Mouse (Mus musculus): Measurements from ENCODE around the gene Cmtm3. TPM values are rescaled to one million over a fixed set of nuclear protein-coding genes. Genes with fewer than 3 reads are reported as not detected.

Cmtm3 gene
- 122 and 128 TPM in 2 replicates for polyA plus RNA-seq (2015; fragmentation: Nextera tagmentation; extraction: Ambion mirVana)

DNA sequence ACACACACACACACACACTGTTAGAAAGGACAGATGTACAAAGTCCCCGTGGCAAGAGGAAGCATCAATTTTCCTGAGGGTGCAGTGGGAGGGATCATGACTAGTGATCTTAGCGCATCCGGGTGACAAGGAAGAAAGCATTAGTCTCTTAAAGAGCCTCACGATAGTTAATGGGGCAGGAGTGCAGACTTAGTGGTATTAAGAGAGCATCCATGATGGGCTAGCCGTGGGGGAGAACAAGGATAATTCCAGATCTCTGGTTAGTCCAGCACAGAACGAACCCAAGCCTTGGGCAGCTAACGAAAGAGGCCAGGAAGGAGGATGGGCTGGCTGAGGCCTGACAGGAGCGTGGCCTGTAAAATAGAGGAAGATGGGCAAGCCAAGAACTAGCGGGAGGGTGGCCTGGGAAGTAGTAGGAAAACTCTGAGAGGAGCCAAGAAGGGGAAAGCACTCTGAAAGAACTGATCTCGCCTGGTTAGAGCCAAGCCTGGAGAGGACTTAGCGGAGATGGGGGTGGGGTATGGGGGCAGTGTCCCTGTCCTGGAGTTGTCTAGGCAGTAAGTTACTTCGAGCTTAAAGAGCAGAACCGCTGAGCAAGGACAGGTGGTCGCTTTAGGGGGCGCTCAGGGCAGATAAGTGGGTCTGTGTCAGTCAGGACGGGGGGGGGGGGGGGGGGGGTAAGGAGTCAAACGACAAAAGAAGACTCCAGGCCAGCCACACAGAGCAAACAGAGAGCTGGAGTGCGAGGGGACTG is at the start of gene Cmtm3:
TSS of gene Cmtm3 (plus strand) at position 182 of the 754 bp plus-strand sequence.

DNA sequence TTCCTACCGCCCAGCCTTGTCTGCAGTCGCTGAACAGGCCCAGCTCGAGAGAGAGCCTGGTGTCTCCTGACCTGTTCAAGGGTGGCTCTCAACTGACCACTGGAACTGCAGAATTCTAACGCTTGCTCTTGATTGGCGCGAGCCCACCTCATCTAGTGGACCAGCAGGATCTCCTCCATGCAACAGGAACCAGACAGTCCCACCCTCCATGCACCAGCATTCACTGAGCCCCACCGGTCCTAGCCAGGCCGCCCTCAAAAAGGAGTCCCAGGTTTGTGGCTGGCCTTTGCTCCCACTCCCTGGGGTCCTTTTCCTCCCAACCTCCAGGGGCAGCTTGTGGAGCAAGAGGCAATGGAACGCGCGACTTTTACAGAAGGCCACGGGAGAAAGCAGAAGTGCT is 46.1 kb upstream of the Cmtm3 start, which contains the start of gene Cmtm2a:
TSS of gene Cmtm2a (minus strand) at position 101 of the 400 bp plus-strand sequence.

GRCm38 (mm10) chr8:104309441-104310155 is 29.6 kb upstream of the Cmtm3 start, which contains the start of the genes Gm45711 and Cmtm1:
Gene Gm45711 (minus strand): TSS chr8:104310081.
Gene Cmtm1 (minus strand): TSS chr8:104310145.

DNA sequence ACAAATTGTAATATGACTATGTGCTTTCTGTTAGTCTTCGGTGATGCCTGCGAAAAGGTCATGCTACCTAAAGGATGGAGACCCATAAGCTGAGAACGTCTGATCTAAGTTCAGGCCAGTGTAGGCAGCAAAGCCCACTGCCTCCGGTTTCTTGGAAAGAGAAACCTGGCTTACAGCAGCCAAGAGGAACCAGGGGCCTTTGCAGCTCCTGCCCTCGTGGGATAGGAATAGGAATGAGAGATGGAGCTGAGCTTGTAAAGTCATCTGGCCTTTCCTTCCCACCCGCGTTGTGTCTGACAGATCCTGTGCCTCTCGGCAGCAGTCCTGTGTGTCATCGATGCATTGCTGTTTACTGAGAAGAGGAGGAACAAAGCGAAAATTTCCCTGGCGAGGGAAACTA is 17.9 kb upstream of the Cmtm3 start, which contains the start of gene Gm11020:
TSS of gene Gm11020 (plus strand) at position 301 of the 400 bp plus-strand sequence.

GRCm38 (mm10) chr8:104321930-104322329 is 17.3 kb upstream of the Cmtm3 start, which contains the start of gene Cmtm2b:
Gene Cmtm2b (plus strand): TSS chr8:104322230.

DNA sequence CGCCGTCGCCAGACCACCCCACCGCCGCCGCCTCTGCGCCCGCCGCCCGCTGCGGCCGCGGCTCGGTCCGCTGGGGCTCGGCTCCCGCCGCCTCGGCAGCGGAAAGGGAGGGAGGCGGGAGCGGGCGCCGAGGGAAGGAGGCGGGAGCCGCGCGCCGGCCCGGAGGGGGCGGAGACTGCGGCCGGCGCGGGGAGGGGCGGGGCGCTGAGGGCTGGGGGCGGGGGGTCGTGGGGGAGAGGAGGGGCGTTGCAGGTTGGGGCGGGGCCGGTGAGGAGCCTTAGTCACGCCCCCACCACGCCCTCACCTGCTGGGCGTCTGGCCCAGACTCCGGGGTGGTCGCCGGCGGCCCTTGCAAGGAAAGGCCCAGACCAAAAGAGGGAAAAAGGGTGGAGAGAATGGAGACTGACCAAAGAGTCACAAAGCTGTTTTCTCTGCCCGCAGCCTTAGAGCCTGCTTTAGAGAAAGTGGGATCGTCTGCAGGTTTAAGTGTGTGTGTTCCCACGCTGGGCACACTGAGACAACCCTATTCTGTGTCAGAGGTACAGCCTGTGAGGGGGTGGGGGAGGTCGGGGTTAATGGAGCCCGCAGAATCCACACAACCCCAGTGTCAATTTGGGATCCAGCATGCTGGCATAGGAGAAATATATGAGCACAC is 56.6 kb downstream of the Cmtm3 start, which contains the start of gene Cmtm4:
TSS of gene Cmtm4 (minus strand) at position 105 of the 655 bp plus-strand sequence.

Other genes starting within 250 kb of the Cmtm3 start
- 28.3 and 33.5 TPM in 2 replicates for gene Cdh5, start 237.8 kb upstream of the Cmtm3 start, polyA plus RNA-seq (2015; fragmentation: Nextera tagmentation; extraction: Ambion mirVana)
- 1.9 and 8.6 TPM in 2 replicates for gene Bean1, start 169.0 kb upstream of the Cmtm3 start, polyA plus RNA-seq (2015; fragmentation: Nextera tagmentation; extraction: Ambion mirVana)
- 31.1 and 60.1 TPM in 2 replicates for gene Tk2, start 90.9 kb upstream of the Cmtm3 start, polyA plus RNA-seq (2015; fragmentation: Nextera tagmentation; extraction: Ambion mirVana)
- 125 and 176 TPM in 2 replicates for gene Cklf, start 88.5 kb upstream of the Cmtm3 start, polyA plus RNA-seq (2015; fragmentation: Nextera tagmentation; extraction: Ambion mirVana)
- gene Cmtm2a, start 46.2 kb upstream of the Cmtm3 start, polyA plus RNA-seq (2015; fragmentation: Nextera tagmentation; extraction: Ambion mirVana) = 0.54 and 0.87 TPM in 2 replicates
- 0.13 and 0.30 TPM in 2 replicates for gene Gm45711, start 29.3 kb upstream of the Cmtm3 start, polyA plus RNA-seq (2015; fragmentation: Nextera tagmentation; extraction: Ambion mirVana)
- 0.43 and 0.47 TPM in 2 replicates for gene Cmtm1, start 29.3 kb upstream of the Cmtm3 start, polyA plus RNA-seq (2015; fragmentation: Nextera tagmentation; extraction: Ambion mirVana)
- not detected in 2 replicates for gene Gm11020, start 17.8 kb upstream of the Cmtm3 start, polyA plus RNA-seq (2015; fragmentation: Nextera tagmentation; extraction: Ambion mirVana)
- 0.33 TPM in 1 of 2 replicates, not detected in the other for gene Cmtm2b, start 17.2 kb upstream of the Cmtm3 start, polyA plus RNA-seq (2015; fragmentation: Nextera tagmentation; extraction: Ambion mirVana)
- gene Cmtm4, start 56.4 kb downstream of the Cmtm3 start, polyA plus RNA-seq (2015; fragmentation: Nextera tagmentation; extraction: Ambion mirVana) = 1.3 and 1.8 TPM in 2 replicates
- 32.6 and 39.1 TPM in 2 replicates for gene Dync1li2, start 103.6 kb downstream of the Cmtm3 start, polyA plus RNA-seq (2015; fragmentation: Nextera tagmentation; extraction: Ambion mirVana)
- 0.08 and 0.16 TPM in 2 replicates for gene Terb1, start 170.5 kb downstream of the Cmtm3 start, polyA plus RNA-seq (2015; fragmentation: Nextera tagmentation; extraction: Ambion mirVana)
- gene Nae1, start 195.2 kb downstream of the Cmtm3 start, polyA plus RNA-seq (2015; fragmentation: Nextera tagmentation; extraction: Ambion mirVana) = 94.0 and 97.2 TPM in 2 replicates
- gene Car7, start 195.3 kb downstream of the Cmtm3 start, polyA plus RNA-seq (2015; fragmentation: Nextera tagmentation; extraction: Ambion mirVana) = 1.8 and 2.3 TPM in 2 replicates

All from adrenal gland, postnatal 0 days (tissue).